Mouse (Mus musculus) heart, adult 2 months (tissue): Measurements from ENCODE around the gene Ebf1. TPM values are rescaled to one million over a fixed set of nuclear protein-coding genes. Genes with fewer than 3 reads are reported as not detected.

Source experiments
- DNase-seq, 2 experiments: peaks; one replicate each; pipeline ENCODE4 v3.0.0; 2021
- H3K27ac ChIP-seq: fragments of 200-600 bp; 2 replicates; pipeline ENCODE4 v1.8.1; 2022
- H3K27me3 ChIP-seq: fragments of 200-500 bp; 2 replicates; pipeline ENCODE4 v1.6.1; 2012; ENCODE audit warnings: mild to moderate bottlenecking, low read length, inconsistent platforms, mixed read lengths; ENCODE audit not compliant: control insufficient read depth, insufficient read depth
- H3K36me3 ChIP-seq: fragments of 200-500 bp; 2 replicates; pipeline ENCODE4 v1.6.1; 2012; ENCODE audit warnings: low read length, inconsistent platforms; ENCODE audit not compliant: control insufficient read depth, insufficient read depth
- H3K4me1 ChIP-seq: fragments of 200-500 bp; 2 replicates; pipeline ENCODE4 v1.6.1; 2011; ENCODE audit warnings: low read length; ENCODE audit not compliant: control insufficient read depth, insufficient read depth
- H3K4me3 ChIP-seq: fragments of 200-600 bp; 2 replicates; pipeline ENCODE4 v1.8.1; 2022
- H3K79me2 ChIP-seq: fragments of 200-500 bp; replicated peaks from 2 replicates; pipeline ENCODE4 v1.6.1; 2012; ENCODE audit warnings: mild to moderate bottlenecking, inconsistent platforms, low read length, moderate library complexity, mixed read lengths; ENCODE audit not compliant: control insufficient read depth, insufficient read depth
- H3K9ac ChIP-seq: fragments of 200-500 bp; 2 replicates; pipeline ENCODE4 v1.6.1; 2012; ENCODE audit warnings: low read depth, mild to moderate bottlenecking, control low read depth, inconsistent platforms, low read length, mixed read lengths
- CTCF ChIP-seq: fragments of 200-600 bp; IDR thresholded peaks from 2 replicates; pipeline ENCODE4 v1.8.1; 2022; ENCODE audit warnings: antibody characterized with exemption, mild to moderate bottlenecking, moderate library complexity
- EP300 ChIP-seq: fragments of 200-500 bp; IDR thresholded peaks from 2 replicates; pipeline ENCODE4 v1.6.1; 2011; ENCODE audit warnings: low read depth, low read length, control low read depth; ENCODE audit not compliant: insufficient read depth
- POLR2A ChIP-seq: fragments of 200-500 bp; IDR thresholded peaks from 2 replicates; pipeline ENCODE4 v1.6.1; 2011; ENCODE audit warnings: mild to moderate bottlenecking, low read depth, low read length, control low read depth; ENCODE audit not compliant: insufficient read depth
- WGBS: fragments of 180-500 bp; shearing (Covaris S2); methylation state at CpG from one replicate; pipeline ENCODE4 v1.1.7; 2018; 5-methylcytosine and 5-hydroxymethylcytosine counted together
- intact Hi-C: fragments of 180-260 bp; cut with DNase I; formaldehyde crosslinking; loops from one replicate; pipeline ENCODE4 v1.15.1; 2025
- polyA plus RNA-seq: library from polyadenylated mRNA; depleted of rRNA; stranded (reverse); fragments of >200 nt; gene quantifications from 2 replicates; pipeline ENCODE4 v1.2.3, GENCODE M21; 2012
- total RNA-seq, 2 experiments: library from RNA; stranded (reverse); gene quantifications; 2 replicates each; pipeline ENCODE4 v1.2.3; 2021

The Ebf1 gene
- total and polyA plus RNA-seq, 3 experiments, result 11.4 to 13.6 (median 12.2) TPM

DNA sequence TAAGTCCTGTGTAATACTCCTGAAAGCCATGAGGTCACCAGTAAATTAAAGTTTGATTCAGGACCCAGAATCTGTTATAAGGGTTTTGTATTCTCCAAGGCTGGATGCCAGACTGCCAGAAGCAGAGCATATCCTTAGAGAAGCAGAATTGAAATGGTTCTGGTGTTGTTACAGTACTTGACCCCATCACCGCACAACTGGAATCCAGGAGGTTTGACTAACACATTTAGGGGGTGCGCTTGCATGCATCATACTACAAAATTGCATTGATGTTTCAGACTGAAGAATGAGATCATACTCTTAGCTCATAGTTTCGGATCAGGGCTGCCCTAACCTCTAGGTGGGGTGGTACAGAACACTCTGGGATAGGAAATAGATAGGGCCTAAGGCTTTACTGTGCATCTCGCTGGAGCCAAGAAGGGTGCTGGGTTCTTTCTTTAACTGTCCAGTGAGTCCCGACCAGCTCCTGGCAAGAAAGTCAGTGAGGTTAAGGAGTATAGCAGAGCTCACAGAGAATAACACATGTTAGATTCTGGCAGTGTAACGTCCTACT lies 106.9 kb downstream of the Ebf1 start:
- 55% methylated on average over 6 of the region's 6 CpGs for WGBS
- no peak overlapping the region for H3K9ac ChIP-seq
- no peak for TF ChIP-seq EP300
- no peak for TF ChIP-seq CTCF
- TF ChIP-seq POLR2A, result no peak
- H3K4me1 ChIP-seq, result peaks cover 3% of the 10 kb centered on the region
- peaks cover 3% of the 10 kb centered on the region; the same call in 1 of the 2 replicates for H3K36me3 ChIP-seq
- peak overlapping the region; percentile 9; the same call in 1 of the 2 replicates for H3K27ac ChIP-seq
- H3K27me3 ChIP-seq, result no peaks in the 10 kb centered on the region
- intact Hi-C loops, result loop anchor here (2.0 kb wide), 1 partner anchor 45 kb away; no protein-coding TSS in a partner anchor
- no peaks in the 10 kb centered on the region; the same call in 1 of the 2 replicates for H3K79me2 ChIP-seq
- DNase-seq, result no peak
- no peak overlapping the region for H3K4me3 ChIP-seq

DNA sequence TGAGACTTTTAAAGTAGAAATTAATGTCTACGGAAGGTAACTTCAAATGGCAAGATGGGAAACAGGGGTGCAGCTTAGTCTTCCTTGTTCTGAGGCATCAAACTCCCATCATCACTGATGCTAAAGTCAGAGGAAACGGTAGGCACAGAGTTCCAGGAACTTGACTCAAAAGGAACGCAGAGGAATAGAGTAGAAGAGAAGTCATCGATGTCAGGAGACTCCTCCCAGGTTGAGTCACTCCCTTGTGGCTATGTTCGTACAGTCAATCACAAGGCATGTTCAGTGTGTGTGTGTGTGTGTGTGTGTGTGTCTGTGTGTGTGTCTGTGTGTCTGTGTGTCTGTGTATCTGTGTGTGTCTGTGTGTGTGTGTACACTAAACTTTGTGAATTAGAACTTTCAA lies 108.6 kb downstream of the Ebf1 start:
- intact Hi-C loops, result no loop called here
- DNase-seq, result no peak
- Histone ChIP-seq H3K9ac (no peak overlapping the region), H3K27me3 (no peaks in the 10 kb centered on the region), H3K4me1 (peaks cover 3% of the 10 kb centered on the region), H3K36me3 (peaks cover 3% of the 10 kb centered on the region; the same call in 1 of the 2 replicates), H3K79me2 (no peaks in the 10 kb centered on the region; the same call in 1 of the 2 replicates), H3K4me3 (no peak overlapping the region), H3K27ac (no peak overlapping the region)
- TF ChIP-seq CTCF (no peak), POLR2A (no peak), EP300 (no peak)
- WGBS, result 65% methylated on average over 5 of the region's 5 CpGs

DNA sequence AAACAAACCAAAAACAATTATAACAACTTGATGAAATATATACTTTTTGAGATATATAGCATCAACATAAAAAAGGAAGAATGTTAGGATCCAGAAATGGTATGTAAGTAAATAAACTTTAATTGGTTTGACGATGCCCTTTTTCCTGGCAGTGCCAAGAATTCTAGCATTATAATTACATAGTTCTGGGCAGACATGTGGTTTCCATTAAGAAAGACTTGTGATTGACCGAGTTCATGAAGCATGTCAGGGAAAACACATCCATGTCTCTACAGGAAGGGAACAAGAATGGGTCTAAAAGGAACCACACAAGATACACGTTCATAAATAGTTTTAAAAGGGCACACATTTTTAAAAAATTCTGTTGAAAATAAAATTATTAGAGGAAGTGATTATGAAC lies 110.3 kb downstream of the Ebf1 start:
- DNase-seq, result no peak
- TF ChIP-seq CTCF (no peak), POLR2A (no peak), EP300 (no peak)
- H3K36me3 ChIP-seq, result peaks cover 5% of the 10 kb centered on the region; the same call in 1 of the 2 replicates
- no peak overlapping the region for H3K27ac ChIP-seq
- H3K27me3 ChIP-seq, result no peaks in the 10 kb centered on the region
- 54% methylated on average over 3 of the region's 3 CpGs for WGBS
- intact Hi-C loops, result no loop called here
- H3K4me1 ChIP-seq, result peaks cover 3% of the 10 kb centered on the region
- no peak overlapping the region for H3K9ac ChIP-seq
- no peaks in the 10 kb centered on the region; the same call in 1 of the 2 replicates for H3K79me2 ChIP-seq
- no peak overlapping the region for H3K4me3 ChIP-seq

DNA sequence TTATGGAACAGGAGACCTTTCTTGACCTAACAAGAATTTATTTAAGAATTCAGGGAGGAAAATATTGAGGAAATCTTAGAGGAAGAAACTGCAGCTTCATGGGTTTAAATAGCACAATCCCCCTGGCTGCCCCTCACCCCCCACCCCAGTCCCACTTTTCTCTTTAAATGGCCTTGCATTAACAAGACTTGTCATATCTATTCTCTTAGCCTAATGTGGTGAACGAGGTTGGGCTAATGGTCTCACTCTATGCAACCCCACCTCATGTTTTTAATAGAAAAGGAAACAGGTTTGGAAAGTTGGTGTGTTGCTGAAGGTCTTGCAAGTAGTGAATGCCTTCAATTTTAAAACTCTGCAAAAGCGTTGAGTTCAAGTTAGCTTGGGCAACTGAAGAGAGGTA lies 110.7 kb downstream of the Ebf1 start:
- no peak for TF ChIP-seq POLR2A
- no peak for TF ChIP-seq EP300
- TF ChIP-seq CTCF, result no peak
- no peaks in the 10 kb centered on the region; the same call in 1 of the 2 replicates for H3K79me2 ChIP-seq
- 77% methylated on average over 2 of the region's 2 CpGs for WGBS
- H3K9ac ChIP-seq, result no peak overlapping the region
- DNase-seq, result no peak
- no peak overlapping the region for H3K27ac ChIP-seq
- H3K27me3 ChIP-seq, result no peaks in the 10 kb centered on the region
- no peak overlapping the region for H3K4me3 ChIP-seq
- H3K4me1 ChIP-seq, result peaks cover 3% of the 10 kb centered on the region
- intact Hi-C loops, result no loop called here
- H3K36me3 ChIP-seq, result peaks cover 5% of the 10 kb centered on the region; the same call in 1 of the 2 replicates

DNA sequence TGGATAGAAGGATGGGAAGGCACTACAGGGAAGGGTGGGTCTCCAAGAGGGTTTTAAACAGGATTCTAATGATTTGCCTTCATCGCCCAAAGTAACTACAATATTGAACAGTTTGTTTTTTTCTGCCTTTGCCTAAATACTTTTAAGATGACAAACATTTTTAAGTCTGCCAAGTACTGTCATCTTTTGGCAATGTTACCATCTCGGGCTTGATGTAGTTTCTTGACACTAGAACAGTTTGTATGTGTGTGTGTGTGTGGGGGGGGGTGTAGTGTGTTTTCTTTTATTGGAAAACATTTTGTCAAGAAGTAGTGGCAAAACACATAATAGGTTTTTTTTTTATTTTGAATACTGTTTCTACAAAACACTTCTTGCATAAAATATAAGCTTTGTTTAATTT lies 111.2 kb downstream of the Ebf1 start:
- intact Hi-C loops, result no loop called here
- Histone ChIP-seq H3K9ac (no peak overlapping the region), H3K4me3 (no peak overlapping the region), H3K27ac (no peak overlapping the region), H3K79me2 (no peaks in the 10 kb centered on the region; the same call in 1 of the 2 replicates), H3K27me3 (no peaks in the 10 kb centered on the region), H3K4me1 (peaks cover 3% of the 10 kb centered on the region), H3K36me3 (peaks cover 5% of the 10 kb centered on the region; the same call in 1 of the 2 replicates)
- TF ChIP-seq POLR2A (no peak), CTCF (no peak), EP300 (no peak)
- no peak for DNase-seq
- 80% methylated on average over 2 of the region's 2 CpGs for WGBS

DNA sequence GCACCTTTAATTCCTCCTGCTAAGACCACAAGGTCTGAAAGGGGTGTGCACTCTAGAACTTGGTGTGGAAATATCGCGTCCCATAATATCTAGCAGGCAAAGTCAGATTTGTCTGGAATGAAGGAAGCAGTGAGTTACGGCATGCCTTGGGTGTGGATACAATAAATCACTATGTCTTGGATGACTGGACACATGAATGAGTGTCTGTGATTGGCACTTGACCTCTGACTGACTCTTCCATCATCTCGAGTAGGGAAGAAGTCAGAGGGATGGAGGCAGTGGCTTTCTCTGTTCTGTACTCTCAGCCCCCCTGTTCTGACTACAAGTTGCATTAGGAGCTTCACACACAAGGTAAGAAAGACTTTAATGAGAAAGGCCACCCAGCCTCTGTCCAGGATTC lies 112.8 kb downstream of the Ebf1 start:
- intact Hi-C loops, result no loop called here
- Histone ChIP-seq H3K27ac (no peak overlapping the region), H3K79me2 (no peaks in the 10 kb centered on the region; the same call in 1 of the 2 replicates), H3K27me3 (no peaks in the 10 kb centered on the region), H3K4me3 (no peak overlapping the region), H3K9ac (no peak overlapping the region), H3K4me1 (peaks cover 3% of the 10 kb centered on the region), H3K36me3 (peaks cover 2% of the 10 kb centered on the region; the same call in 1 of the 2 replicates)
- TF ChIP-seq CTCF, result no peak
- no peak for TF ChIP-seq POLR2A
- TF ChIP-seq EP300, result no peak
- 63% methylated on average over 4 of the region's 4 CpGs for WGBS
- DNase-seq, result no peak
